Mouse (Mus musculus): Measurements from ENCODE around the gene 2610528J11Rik.
"Not testable (repeated sequence)": the region's sequence is repeated elsewhere in the genome, so short reads cannot be mapped to it uniquely, and the experiment has no call there.

The 2610528J11Rik gene

DNA sequence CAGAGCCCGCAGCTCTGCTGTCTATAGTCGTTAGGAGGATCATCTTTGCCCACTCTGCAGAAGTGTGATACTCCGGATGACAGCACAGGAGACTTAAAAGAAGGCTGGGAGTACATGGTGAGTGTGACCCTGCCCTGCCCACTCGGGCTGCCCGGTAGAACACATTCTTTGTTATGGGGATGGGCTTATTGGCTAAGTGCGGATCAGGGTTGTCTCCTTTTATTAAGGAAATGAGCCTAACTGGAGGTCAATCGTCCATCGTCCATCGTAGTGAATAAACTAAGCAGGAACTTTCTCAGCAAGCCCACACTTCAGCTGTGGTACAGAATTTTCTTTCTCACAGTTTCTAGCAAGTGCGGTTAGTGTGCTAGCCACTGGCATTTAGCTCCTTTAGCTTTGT is 13.1 kb downstream of the 2610528J11Rik start:
- DNase-seq (ENCODE audit: low read depth, low spot score): no peak

DNA sequence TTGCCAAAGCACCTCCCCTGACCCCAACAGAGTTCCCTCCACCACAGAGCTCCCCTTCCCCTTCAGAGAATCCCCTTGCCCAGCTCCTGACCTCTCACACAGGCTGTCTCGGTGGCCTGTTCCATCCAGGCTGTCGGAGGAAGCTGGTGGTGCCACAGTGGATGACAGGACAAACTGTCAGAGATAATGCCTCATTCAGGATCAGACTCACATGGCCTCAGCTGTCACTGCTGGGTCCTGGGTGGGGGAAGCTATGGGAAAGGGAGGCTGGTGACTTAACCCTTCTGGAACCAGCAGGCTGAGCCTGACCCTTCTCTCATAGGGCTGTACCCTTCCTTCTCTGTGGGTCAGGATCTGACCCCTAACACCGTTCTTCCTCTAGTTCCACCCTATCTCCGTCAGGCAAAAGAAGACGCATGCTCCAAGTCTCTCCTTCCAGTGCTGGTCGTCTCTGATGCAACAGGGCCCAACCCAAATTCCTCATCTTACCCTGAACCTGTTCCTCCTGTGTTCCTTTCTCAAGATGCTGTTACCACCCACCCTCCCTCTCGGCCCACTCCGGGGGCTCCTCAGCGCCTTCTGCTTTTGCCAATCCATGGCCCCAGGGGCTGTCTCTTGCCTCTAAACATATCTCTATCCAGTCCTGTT is 15.8 kb downstream of the 2610528J11Rik start:
- peak; percentile 80 for DNase-seq (ENCODE audit: low read depth, low spot score)

DNA sequence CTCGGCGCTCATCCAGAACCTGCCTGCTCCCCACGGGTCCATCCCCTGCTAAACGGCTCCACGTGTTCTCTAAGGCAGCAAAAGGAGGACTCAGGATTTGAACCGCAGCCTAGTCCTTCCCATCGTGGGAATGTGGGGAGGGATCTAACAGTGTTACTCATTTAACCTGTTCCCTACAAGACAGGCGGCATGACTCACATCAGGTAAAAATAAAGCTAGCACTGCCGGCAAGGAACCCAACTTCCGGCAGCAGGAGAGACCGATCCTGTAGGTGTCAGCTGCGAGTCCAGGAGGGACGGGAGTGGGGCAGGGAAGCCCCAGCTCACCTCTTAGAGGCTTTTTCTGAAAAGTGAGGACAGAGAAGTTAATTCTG is 16.3 kb downstream of the 2610528J11Rik start:
- DNase-seq (ENCODE audit: low read depth, low spot score): peak; percentile 77

DNA sequence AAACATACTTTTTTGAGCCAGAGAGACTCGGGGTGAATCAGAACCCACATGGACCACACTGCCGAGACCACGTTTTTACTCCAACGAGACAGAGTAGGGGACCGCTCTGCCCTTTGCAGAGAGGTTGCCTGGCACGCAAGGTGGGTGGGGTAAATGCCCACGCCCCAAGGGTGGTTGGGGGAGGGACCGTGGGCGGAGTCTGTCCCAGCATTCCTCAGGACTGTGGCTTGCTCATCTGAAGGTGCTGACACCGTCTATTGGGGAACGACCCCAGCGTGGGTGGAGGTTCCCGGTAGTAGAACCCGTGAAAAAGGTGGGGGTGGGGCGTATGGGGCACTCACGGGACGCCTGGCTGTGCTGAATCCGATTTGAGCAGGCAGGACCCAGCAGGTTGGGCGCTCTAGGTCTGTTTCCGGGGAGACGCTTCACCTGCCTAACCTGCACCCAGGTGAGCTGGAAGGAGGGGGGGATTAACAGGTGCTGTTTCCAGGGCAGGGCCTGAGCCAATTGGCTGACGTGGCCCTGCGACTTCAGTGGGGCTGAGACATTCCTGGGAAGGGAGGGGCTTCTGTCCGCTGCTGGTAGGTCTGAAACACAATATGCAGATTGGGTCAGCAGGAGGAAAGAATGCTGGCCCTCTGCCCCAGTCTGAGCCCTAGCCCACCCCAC is 16.9 kb downstream of the 2610528J11Rik start, which contains the start of gene Tmem125:
TSS of gene Tmem125 (minus strand) at position 453 of the 669 bp plus-strand sequence.
- peak; percentile 55 for DNase-seq (ENCODE audit: low read depth, low spot score)

DNA sequence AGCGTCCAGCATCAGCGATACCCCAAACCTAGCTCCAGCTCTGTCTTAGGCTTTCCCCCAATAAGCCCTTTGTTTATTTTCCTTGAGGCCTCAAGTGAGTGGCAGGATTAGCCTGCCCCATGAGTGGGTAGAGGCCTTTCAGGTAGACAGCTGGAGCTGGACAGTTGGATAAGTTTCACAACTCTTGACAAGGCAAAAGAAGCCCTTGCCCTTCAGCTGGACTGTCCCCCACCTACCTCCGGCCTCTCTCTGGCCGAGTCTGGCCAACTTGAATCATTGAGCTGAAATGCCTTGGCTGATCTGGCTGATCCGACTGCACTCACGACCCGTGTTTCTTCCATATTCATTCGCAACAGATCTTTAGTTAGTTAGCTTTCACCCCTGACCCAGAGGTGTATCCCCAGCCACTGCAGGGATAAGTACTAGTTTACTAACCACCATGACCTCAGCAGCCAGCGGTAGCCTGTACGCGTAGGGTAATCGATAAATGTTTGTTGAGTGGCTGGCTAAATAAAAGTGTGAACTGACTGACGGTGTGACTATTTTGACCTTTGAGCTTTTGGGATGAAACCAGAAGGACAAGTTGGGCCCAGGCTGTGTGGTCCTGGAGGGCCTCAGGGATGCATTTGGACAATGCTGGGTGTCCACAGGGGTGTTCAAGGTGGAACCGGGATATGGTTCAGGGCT is 17.8 kb downstream of the 2610528J11Rik start:
- no peak for DNase-seq (ENCODE audit: low read depth, low spot score)

DNA sequence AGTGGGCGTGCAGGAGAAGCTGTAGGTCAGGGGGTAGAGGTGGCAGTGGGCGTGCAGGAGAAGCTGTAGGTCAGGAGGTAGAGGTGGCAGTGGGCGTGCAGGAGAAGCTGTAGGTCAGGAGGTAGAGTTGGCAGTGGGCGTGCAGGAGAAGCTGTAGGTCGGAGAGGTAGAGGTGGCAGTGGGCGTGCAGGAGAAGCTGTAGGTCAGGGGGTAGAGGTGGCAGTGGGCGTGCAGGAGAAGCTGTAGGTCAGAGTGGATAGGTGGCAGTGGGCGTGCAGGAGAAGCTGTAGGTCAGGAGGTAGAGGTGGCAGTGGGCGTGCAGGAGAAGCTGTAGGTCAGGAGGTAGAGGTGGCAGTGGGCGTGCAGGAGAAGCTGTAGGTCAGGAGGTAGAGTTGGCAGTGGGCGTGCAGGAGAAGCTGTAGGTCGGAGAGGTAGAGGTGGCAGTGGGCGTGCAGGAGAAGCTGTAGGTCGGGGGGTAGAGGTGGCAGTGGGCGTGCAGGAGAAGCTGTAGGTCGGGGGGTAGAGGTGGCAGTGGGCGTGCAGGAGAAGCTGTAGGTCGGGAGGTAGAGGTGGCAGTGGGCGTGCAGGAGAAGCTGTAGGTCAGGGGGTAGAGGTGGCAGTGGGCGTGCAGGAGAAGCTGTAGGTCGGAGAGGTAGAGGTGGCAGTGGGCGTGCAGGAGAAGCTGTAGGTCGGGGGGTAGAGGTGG is 20.8 kb downstream of the 2610528J11Rik start:
- DNase-seq (ENCODE audit: low read depth, low spot score): not testable (repeated sequence)

DNA sequence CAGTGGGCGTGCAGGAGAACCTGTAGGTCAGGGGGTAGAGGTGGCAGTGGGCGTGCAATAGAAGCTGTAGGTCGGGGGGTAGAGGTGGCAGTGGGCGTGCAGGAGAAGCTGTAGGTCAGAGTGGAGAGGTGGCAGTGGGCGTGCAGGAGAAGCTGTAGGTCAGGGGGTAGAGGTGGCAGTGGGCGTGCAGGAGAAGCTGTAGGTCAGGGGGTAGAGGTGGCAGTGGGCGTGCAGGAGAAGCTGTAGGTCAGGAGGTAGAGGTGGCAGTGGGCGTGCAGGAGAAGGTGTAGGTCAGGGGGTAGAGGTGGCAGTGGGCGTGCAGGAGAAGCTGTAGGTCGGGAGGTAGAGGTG is 21.3 kb downstream of the 2610528J11Rik start:
- DNase-seq (ENCODE audit: low read depth, low spot score): peak; percentile 65

DNA sequence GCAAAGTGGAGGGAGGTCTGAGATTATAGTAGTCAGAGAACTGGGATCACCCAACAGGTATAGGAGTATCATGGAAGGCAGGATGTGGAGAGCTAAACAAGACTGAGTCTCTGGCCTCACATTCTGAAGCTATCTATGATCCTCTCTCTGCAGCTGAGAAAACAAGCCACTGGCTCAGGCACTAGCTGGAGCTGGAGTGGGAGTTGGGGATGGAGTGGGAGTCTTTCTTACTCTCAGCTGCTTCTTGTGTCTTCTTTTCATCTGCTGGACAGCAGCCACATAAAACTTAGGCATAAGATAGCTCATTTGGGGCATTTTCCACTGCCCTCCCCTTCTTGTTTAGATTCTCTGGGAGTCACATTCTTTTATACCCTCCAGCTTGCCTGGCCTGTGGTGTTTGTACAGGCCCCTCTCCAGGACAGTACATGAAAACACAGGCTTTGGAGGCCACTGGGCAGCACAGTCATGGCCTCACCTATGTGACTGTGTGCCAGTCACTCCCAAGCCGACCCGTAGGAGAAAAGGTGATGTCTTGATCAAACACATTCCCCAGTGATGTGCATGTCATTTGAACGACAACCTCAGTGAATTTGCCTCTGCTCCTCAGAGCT is 26.3 kb downstream of the 2610528J11Rik start:
- DNase-seq (ENCODE audit: low read depth, low spot score): peak; percentile 52

DNA sequence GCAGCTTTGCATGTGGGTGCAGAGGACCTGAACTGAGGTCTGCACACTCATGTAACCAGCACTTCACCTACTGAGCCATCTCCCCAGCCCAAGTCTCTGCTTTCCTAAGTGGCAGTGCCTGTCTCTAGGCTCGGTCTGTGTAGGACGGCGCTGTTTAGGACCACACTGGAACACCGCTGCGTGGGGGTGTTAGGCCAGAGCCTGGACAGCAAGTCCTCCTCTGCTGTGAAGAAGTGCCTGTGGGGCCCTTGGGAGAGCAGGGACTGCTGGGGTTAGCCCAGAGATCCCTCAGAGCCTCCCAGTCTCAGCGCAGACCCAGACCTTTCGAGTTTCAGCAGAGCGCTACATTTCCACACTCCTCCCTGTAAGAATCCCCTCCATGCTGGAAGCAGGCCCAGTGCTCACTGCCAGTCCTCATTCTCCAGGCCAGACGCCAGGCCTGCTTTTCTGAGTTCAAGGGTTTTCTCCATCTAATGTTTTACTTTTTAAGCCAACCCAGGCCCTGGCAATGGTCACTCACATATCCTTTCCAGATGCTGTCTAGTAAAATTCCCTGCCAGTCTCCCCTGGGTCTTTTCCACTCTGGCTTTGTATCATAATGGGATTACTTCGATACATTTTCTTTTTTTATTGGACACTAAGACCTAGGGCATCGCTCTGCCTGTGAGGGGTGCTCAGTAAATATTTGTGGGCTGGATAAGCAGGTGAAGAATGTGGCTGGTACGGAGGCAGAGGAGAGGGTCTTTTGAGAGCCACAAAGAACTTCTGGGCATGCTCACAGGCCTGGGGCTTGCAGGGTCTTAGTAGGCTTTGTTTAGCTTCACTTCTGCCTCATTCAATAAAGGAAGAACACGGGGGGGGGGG is 37.5 kb downstream of the 2610528J11Rik start:
- no peak for DNase-seq (ENCODE audit: low read depth, low spot score)

DNA sequence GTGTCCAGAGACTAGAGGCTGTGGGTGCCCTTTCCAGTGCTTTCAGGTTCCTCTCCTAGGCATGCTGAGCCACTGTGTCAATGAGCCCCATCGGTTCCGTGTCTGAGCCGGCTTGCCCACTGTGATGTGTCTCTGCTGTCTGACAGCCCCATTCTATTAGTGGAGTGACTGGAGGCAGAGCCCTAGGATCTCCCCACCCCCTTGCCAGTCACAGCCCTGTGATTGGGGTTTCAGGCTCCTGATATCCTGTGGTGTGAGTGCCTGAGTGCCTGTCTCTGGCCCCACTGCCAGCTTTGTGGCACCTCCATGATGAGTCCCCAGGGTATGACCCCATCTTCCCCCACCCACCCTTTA is 38.1 kb downstream of the 2610528J11Rik start:
- no peak for DNase-seq (ENCODE audit: low read depth, low spot score)

DNA sequence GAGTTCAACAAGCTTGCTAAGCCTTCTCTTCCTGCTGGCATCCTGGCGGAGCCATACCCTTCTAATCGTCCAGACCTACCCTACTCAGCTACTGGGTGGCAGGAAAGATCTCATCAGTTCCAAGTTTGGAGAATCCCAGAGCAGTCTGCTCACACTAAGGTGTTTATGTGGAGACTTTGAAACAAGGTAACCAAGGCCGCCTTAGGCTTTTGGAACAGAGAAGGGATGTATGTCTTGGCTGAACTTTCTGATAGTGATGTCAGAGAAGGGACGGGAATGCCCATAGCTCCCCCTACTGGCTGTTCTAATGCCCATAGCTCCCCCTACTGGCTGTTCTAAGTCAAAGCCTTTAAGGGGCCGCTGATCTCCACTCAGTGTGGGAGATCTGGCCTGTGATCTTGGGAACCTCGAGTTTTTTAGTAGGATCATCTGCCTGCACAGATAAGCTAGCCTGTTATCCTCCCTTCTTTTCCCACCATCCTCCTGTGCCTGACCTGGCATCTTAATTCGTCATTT is 39.4 kb downstream of the 2610528J11Rik start:
- peak; percentile 72 for DNase-seq (ENCODE audit: low read depth, low spot score)

DNA sequence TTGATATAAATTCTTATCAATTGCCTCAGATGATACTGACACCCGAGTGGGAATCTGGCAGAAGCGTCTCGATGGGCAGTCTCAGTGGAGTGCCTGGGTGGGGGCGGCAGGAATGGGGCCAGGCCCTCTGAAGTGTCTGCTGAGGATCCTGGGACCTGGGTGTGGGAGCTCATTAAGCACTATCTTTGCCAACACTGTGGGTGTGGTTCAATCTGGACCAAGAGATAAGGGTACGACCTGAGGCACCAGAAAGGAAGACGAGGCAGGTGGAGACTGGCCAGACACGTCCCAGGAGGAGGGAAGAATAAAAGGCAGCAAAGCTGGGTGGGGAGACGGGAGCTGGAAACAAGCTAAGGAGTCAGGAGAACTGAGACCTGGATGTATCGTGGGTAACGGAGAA is 41.9 kb downstream of the 2610528J11Rik start:
- no peak for DNase-seq (ENCODE audit: low read depth, low spot score)

DNA sequence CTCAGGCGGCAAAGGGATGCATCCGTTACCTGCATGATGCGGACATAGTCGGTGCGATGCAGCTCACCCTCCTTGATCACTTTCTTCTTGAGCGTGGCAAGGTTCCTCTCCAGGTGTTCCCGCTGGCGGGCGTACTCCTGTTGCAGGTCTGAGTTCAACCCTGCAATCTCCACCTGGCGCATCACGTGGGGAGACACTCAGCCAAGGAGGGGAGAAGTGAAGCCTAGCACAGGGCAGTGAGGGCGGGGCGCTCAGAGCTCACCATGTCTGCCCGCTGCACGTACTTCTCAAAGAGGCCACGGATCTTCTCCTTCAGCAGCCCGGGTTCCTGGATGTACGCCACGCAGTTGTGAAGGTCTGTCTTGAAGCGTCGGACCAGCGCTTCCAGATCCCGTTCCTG is 42.5 kb downstream of the 2610528J11Rik start:
- DNase-seq (ENCODE audit: low read depth, low spot score): no peak

DNA sequence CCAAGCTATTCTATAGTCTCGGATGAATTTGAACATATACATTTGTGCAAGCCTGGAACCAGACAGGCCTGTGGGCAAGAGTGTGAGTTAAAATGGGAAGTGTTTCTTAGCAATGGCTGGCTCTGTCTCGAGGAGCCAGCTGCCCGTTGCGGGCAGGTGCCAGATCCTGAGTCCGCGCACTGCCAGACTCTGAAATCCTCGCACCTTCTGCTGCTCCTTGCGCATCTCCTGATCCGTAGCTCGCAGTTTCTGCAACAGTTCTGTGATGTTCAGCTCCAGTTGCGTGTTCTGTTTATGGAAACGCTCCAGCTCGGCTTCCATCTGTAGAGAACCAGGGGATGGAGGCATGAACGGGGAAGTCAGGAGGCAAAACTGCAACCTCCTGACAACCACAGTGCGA is 44.6 kb downstream of the 2610528J11Rik start:
- peak; percentile 89 for DNase-seq (ENCODE audit: low read depth, low spot score)

DNA sequence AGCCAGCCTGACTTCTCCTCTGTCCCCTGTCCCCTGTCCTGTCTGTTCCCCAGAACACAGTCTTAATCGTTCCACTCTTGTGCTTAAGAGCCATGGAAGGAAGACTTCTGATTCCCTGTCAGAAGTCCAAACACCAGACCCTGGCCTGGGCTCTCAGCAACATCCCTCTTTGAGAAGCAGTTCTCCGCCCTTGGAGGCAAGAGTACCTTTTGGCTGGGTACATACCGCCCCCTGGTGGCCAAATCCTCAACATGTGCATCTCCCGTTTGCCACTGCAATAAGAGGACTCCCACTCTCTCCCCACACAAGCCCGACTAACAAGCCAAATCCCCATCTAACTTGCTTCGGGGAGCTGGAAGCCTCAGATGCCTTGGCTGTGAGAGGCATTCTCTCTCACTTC is 49.3 kb downstream of the 2610528J11Rik start:
- peak; percentile 90 for DNase-seq (ENCODE audit: low read depth, low spot score)

DNA sequence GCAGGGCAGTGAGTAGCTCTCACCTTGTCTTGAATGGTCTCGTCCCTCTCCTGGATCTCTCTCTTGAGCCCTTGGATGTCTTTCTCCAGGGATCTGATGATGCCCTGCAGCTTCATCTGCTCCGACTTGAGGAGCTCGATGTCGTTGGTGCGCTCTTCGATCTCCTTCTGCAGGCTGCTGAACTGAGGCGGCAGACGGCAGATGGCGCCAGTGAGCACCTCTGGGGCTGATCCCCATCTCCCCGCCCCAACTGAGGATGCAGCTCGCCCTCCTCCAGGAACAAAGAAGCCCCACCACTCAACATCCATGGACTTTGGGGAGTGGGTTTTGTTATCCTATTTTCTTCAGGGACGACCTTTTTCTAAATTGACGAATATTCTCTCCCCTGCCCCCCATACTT is 52.5 kb downstream of the 2610528J11Rik start:
- DNase-seq (ENCODE audit: low read depth, low spot score): peak; percentile 36
